7 mouse cellular contexts compared by ENCODE assay signal in genomic region chr13:60084975-60085374, GRCm38 (mm10).
DNase-seq lines count a peak whose midpoint lies in the region; ATAC-seq and TF ChIP-seq lines count a peak whose summit lies in the region.

No protein-coding gene starts in this region.

- H3K9me3 ChIP-seq in forebrain, postnatal 0 days (ENCODE audit: low read length), result no peaks in the 10 kb centered on the region
- H3K9me3 ChIP-seq in limb, embryonic 10.5 days (replicated peaks), result no peaks in the 10 kb centered on the region
- no peaks in the 10 kb centered on the region for H3K9me3 ChIP-seq in neural tube, embryonic 13.5 days

- TF ChIP-seq CTCF in forebrain, postnatal 0 days (IDR thresholded peaks at IDR 0.05; ENCODE audit: low read depth), result no peak

- H3K9ac ChIP-seq in forebrain, postnatal 0 days, result no peak overlapping the region
- H3K9ac ChIP-seq in neural tube, embryonic 13.5 days, result peak overlapping the region; percentile 46; the same call in 1 of the 2 replicates

- H3K4me3 ChIP-seq in forebrain, postnatal 0 days (ENCODE audit: low read depth, low read length), result no peak overlapping the region
- H3K4me3 ChIP-seq in limb, embryonic 10.5 days, result no peak overlapping the region
- H3K4me3 ChIP-seq in neural tube, embryonic 13.5 days, result no peak overlapping the region

- H3K4me1 ChIP-seq in forebrain, postnatal 0 days (ENCODE audit: insufficient read depth), result no peaks in the 10 kb centered on the region
- peaks cover 24% of the 10 kb centered on the region for H3K4me1 ChIP-seq in limb, embryonic 10.5 days
- peaks cover 12% of the 10 kb centered on the region for H3K4me1 ChIP-seq in neural tube, embryonic 13.5 days (replicated peaks)

- peak; percentile 76 for ATAC-seq in forebrain, postnatal 0 days
- ATAC-seq in neural tube, embryonic 13.5 days (ENCODE audit: low read depth), result peak; percentile 65; the same call in 1 of the 2 replicates

- no peaks in the 10 kb centered on the region for H3K27me3 ChIP-seq in forebrain, postnatal 0 days (ENCODE audit: insufficient read depth, low read length)
- no peaks in the 10 kb centered on the region for H3K27me3 ChIP-seq in limb, embryonic 10.5 days (ENCODE audit: low read depth, poor library complexity, severe bottlenecking)
- no peaks in the 10 kb centered on the region; the same call in 1 of the 2 replicates for H3K27me3 ChIP-seq in neural tube, embryonic 13.5 days

- peak overlapping the region; percentile 13; the same call in 1 of the 2 replicates for H3K4me2 ChIP-seq in forebrain, postnatal 0 days (ENCODE audit: low read depth)
- H3K4me2 ChIP-seq in neural tube, embryonic 13.5 days, result peak overlapping the region; percentile 38

- no peaks in the 10 kb centered on the region for H3K36me3 ChIP-seq in forebrain, postnatal 0 days (ENCODE audit: insufficient read depth)
- H3K36me3 ChIP-seq in limb, embryonic 10.5 days, result no peaks in the 10 kb centered on the region
- no peaks in the 10 kb centered on the region for H3K36me3 ChIP-seq in neural tube, embryonic 13.5 days

- 9% methylated on average over 12 of the region's 12 CpGs for WGBS in forebrain, postnatal 0 days
- WGBS in limb, embryonic 10.5 days, result 37% methylated on average over 12 of the region's 12 CpGs
- WGBS in neural tube, embryonic 13.5 days, result 9% methylated on average over 12 of the region's 12 CpGs

- no peak overlapping the region for H3K27ac ChIP-seq in forebrain, postnatal 0 days (ENCODE audit: low read depth, low read length)
- peak overlapping the region; percentile 74 for H3K27ac ChIP-seq in limb, embryonic 10.5 days
- no peak overlapping the region for H3K27ac ChIP-seq in neural tube, embryonic 13.5 days (replicated peaks)

- peak; percentile 31 for DNase-seq in testis, postnatal 14 days (ENCODE audit: low spot score)
- no peak for DNase-seq in testis, postnatal 10 days (ENCODE audit: low spot score)
- DNase-seq in forebrain, postnatal 0 days, result peak; percentile 50
- peak; percentile 63 for DNase-seq in limb, embryonic 10.5 days (ENCODE audit: low spot score)
- DNase-seq in urinary bladder, postnatal 4 days (ENCODE audit: low spot score in 2 of 2), result no peak
- DNase-seq in kidney, adult 11 months, result no peak

Comparison
In these comparisons a context has a peak if more than half of its experiments do, and no peak if none do; other contexts are left out.
1. DNase-seq: peak in testis, postnatal 14 days (single experiment), forebrain, postnatal 0 days (single experiment) and limb, embryonic 10.5 days (single experiment); none in testis, postnatal 10 days (single experiment), urinary bladder, postnatal 4 days (0 of 2) and kidney, adult 11 months (single experiment).